Mouse (Mus musculus) ovary, postnatal 14 days (tissue): Measurements from ENCODE around the gene Lyzl4.
"Not testable (repeated sequence)": the region's sequence is repeated elsewhere in the genome, so short reads cannot be mapped to it uniquely, and the experiment has no call there.

Source experiments
- DNase-seq: peaks from one replicate; pipeline ENCODE4 v3.0.0; 2022; ENCODE audit warnings: low spot score

Lyzl4 gene

GRCm38 (mm10) chr9:121600201-121600860, 41.6 kb downstream of the Lyzl4 start:
- no peak for DNase-seq

GRCm38 (mm10) chr9:121599551-121599950, 42.3 kb downstream of the Lyzl4 start:
- DNase-seq, result no peak

GRCm38 (mm10) chr9:121598106-121598505, 43.8 kb downstream of the Lyzl4 start:
- DNase-seq, result no peak

GRCm38 (mm10) chr9:121594771-121595170, 47.1 kb downstream of the Lyzl4 start:
- no peak for DNase-seq

- DNase-seq, result not testable (repeated sequence)
These were observed 48.1 kb downstream of the Lyzl4 start for GRCm38 (mm10) chr9:121593768-121594167.

GRCm38 (mm10) chr9:121592948-121593550, 48.8 kb downstream of the Lyzl4 start:
- DNase-seq, result no peak

- DNase-seq, result no peak
These were observed 52.4 kb downstream of the Lyzl4 start for GRCm38 (mm10) chr9:121589533-121589932.

GRCm38 (mm10) chr9:121574380-121574779, 67.5 kb downstream of the Lyzl4 start:
- DNase-seq, result no peak

GRCm38 (mm10) chr9:121568451-121568850, 73.4 kb downstream of the Lyzl4 start:
- DNase-seq, result no peak

GRCm38 (mm10) chr9:121566387-121566786, 75.5 kb downstream of the Lyzl4 start:
- no peak for DNase-seq

- DNase-seq, result no peak
These were observed 78.6 kb downstream of the Lyzl4 start for GRCm38 (mm10) chr9:121563276-121563675.

GRCm38 (mm10) chr9:121560515-121560914, 81.4 kb downstream of the Lyzl4 start:
- no peak for DNase-seq

- no peak for DNase-seq
These were observed 83.7 kb downstream of the Lyzl4 start for GRCm38 (mm10) chr9:121558167-121558566.

GRCm38 (mm10) chr9:121556913-121557312, 85.0 kb downstream of the Lyzl4 start:
- no peak for DNase-seq

- no peak for DNase-seq
These were observed 86.4 kb downstream of the Lyzl4 start for GRCm38 (mm10) chr9:121555395-121556000.

GRCm38 (mm10) chr9:121553643-121554042, 88.3 kb downstream of the Lyzl4 start:
- no peak for DNase-seq

- DNase-seq, result no peak
These were observed 91.5 kb downstream of the Lyzl4 start for GRCm38 (mm10) chr9:121550327-121550771.

- DNase-seq, result no peak
These were observed 92.5 kb downstream of the Lyzl4 start for GRCm38 (mm10) chr9:121549444-121549843.

GRCm38 (mm10) chr9:121549010-121549409, 92.9 kb downstream of the Lyzl4 start:
- DNase-seq, result no peak

GRCm38 (mm10) chr9:121547431-121547830, 94.5 kb downstream of the Lyzl4 start:
- DNase-seq, result no peak

GRCm38 (mm10) chr9:121541530-121541929, 100.4 kb downstream of the Lyzl4 start:
- DNase-seq, result no peak

GRCm38 (mm10) chr9:121532626-121533025, 109.3 kb downstream of the Lyzl4 start:
- DNase-seq, result no peak

- no peak for DNase-seq
These were observed 113.1 kb downstream of the Lyzl4 start for GRCm38 (mm10) chr9:121528605-121529357.
